Mouse (Mus musculus): ENCODE measurements around the gene Epc2.

Epc2 gene

GRCm38 (mm10) chr2:49572111-49572642, 120.9 kb downstream of the Epc2 start:
- DNase-seq = no peak

- DNase-seq = no peak
Measured at GRCm38 (mm10) chr2:49572684-49573083, 121.4 kb downstream of the Epc2 start.

DNA sequence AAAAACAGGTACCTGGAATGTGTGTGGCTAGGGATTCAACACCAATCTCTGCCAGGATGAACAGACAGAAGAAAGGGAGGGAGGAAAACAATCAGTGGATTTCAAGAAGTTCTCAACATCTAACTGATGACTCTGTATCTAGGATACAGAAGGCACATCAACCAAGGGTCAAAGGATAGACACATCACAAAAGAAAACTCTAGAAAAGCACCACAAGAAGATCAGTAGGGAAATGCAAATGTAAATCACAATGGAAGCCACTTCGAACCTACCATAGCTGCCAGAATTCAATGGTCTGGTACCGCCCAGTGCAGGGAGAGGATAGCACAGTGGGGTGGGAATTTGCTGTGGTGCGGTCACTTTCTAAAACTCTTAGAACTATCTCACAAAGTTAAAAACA, 122.0 kb downstream of the Epc2 start:
- no peak for DNase-seq

GRCm38 (mm10) chr2:49580585-49580984, 129.3 kb downstream of the Epc2 start:
- DNase-seq = no peak

DNA sequence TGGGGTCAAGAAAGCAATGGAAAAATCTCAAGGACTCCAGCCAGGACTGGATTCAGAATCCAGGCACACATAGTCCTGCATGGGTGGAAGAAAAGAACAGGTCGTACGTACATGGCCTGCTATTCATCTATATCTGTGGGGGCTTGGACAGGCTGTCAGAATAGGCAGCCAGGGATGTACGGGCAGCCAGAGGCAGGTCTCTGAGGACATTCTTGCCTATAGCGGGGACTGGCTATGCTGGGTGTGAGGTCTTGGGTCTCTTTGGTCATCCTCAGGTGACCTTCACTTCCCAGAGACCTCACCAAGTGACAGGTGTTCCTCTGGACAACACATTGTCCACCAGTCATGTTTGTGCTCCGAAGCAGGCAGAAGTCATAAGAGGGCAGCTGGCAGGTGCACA, 131.3 kb downstream of the Epc2 start:
- DNase-seq = no peak

DNA sequence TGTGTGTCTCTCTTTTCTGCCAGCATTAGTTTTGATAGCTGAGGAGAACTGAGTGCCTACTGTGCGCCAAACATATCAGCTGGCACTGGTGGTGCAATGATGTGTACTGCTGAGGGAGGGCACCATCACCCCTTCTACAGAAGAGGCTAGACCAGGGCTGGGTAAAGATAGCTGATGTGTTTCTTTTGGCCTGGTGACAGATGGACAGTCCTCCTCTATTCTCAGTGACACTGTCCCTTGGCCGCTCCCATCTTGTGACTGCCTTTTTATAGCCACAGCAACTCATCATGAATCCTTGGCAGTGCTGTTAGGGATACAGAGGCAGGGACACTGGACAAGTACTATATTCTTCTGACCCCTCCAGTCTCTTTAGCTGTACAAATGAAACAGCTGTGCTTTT, 132.0 kb downstream of the Epc2 start:
- DNase-seq = no peak

GRCm38 (mm10) chr2:49590450-49590849, 139.2 kb downstream of the Epc2 start:
- DNase-seq = no peak

DNA sequence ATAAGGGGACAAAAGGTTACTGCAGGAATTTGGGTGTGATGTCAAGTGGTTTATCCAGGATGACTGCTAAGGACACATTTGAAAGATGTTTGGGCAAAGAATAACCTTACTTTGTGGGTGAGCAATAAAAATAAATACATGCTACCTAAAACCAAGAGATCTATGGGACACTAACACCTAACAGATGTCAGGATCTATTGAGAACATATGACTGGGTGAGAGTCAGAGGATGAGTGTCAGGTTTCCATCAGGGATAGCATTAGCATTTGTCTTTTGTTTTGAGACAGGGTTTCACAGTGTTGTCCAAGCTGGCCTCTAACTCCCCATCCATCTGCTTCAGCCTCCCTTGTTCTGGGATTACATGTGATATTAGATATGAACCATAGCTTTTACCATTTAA, 141.6 kb downstream of the Epc2 start:
- DNase-seq = no peak

GRCm38 (mm10) chr2:49594886-49595285, 143.6 kb downstream of the Epc2 start:
- no peak for DNase-seq

DNA sequence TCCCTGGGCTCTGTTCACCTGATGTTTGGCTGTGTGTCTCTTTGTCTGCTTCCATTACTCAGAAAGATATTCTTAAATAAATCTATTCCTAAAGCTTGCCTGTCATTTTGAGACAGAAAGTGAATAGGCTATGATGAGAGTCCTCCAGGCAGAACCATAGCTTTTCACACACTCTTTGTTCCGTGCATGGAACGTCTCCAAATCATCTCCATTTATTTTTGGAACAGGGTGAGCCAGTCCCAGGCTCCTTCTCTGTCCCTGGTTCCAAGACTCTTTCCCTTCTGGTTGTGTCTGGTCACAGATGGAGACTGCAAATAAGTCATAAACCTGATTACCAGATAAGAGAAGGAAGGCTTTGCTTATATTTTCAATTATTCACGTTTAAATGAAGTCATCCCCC, 145.0 kb downstream of the Epc2 start:
- no peak for DNase-seq

DNA sequence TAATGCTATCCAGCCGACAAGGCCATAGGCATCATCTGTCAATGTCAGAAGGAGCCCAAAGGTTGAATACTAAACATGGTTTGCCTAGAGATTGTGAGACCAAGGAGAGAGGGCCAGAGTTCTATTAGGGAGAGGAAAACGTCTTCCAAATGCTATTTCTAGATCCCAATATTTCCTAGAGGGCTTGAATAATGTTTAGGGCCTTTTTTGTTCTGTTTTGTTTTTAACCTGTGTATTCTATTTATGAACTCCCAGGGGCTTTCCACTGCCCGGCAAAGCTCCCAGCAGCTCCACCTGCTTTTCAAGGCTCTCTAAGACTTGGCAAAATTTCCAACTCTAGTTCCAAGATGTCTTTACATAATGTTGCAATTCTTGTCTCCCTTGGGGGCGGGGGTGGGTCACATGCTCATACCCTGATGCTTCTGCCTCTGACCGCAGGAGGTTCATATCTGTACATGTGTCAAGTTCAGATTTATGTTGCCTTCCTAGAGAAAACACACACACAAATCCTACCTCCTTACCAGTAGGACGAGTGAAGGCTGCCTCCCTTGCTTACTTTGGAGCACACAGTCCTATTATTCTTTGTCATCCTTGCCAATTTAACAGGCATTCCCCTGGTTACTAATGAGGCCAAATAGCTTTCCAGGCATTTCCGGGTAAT, 148.9 kb downstream of the Epc2 start:
- DNase-seq = no peak
